Mouse (Mus musculus) adrenal gland (tissue): Measurements from ENCODE around the gene Tatdn3.

Experiments
- intact Hi-C: fragments of 180-260 bp; cut with DNase I; formaldehyde crosslinking; loops from one replicate; pipeline ENCODE4 v1.15.1; 2025

The Tatdn3 gene

GRCm38 (mm10) chr1:191083230-191083629 is 20.5 kb upstream of the Tatdn3 start:
- intact Hi-C loops = loop anchor here (10.0 kb wide), 1 partner anchor 192 kb away; no protein-coding TSS in a partner anchor

GRCm38 (mm10) chr1:191075199-191075883 is 12.6 kb upstream of the Tatdn3 start:
- intact Hi-C loops = loop anchor here (2.0 to 5.0 kb wide), 2 partner anchors 73 to 131 kb away; no protein-coding TSS in a partner anchor

- intact Hi-C loops = no loop called here
These were observed 10.8 kb upstream of the Tatdn3 start for GRCm38 (mm10) chr1:191073486-191073885.

GRCm38 (mm10) chr1:191073001-191073400 is 10.3 kb upstream of the Tatdn3 start:
- intact Hi-C loops = no loop called here

GRCm38 (mm10) chr1:191072329-191072913 is 9.7 kb upstream of the Tatdn3 start:
- intact Hi-C loops = no loop called here

- intact Hi-C loops = no loop called here
These were observed 8.9 kb upstream of the Tatdn3 start for GRCm38 (mm10) chr1:191071613-191072012.

- intact Hi-C loops = no loop called here
These were observed 7.5 kb upstream of the Tatdn3 start for GRCm38 (mm10) chr1:191070259-191070658.

- intact Hi-C loops = no loop called here
These were observed 5.6 kb upstream of the Tatdn3 start for GRCm38 (mm10) chr1:191068377-191068776.

GRCm38 (mm10) chr1:191065188-191065587 is 2.5 kb upstream of the Tatdn3 start:
- intact Hi-C loops = no loop called here

GRCm38 (mm10) chr1:191064535-191064934 is 1.8 kb upstream of the Tatdn3 start:
- intact Hi-C loops = no loop called here

- intact Hi-C loops = no loop called here
These were observed 968 bp upstream of the Tatdn3 start for GRCm38 (mm10) chr1:191063700-191064099.

GRCm38 (mm10) chr1:191062241-191062780 is 421 bp downstream of the Tatdn3 start:
- intact Hi-C loops = no loop called here

GRCm38 (mm10) chr1:191057461-191057860 is 5.3 kb downstream of the Tatdn3 start:
- intact Hi-C loops = no loop called here

GRCm38 (mm10) chr1:191055533-191055873 is 7.2 kb downstream of the Tatdn3 start:
- intact Hi-C loops = no loop called here

GRCm38 (mm10) chr1:191054870-191055532 is 7.7 kb downstream of the Tatdn3 start:
- intact Hi-C loops = no loop called here

- intact Hi-C loops = no loop called here
These were observed 9.2 kb downstream of the Tatdn3 start for GRCm38 (mm10) chr1:191053555-191053954.

- intact Hi-C loops = no loop called here
These were observed 16.4 kb downstream of the Tatdn3 start for GRCm38 (mm10) chr1:191046231-191046824.

GRCm38 (mm10) chr1:191045264-191045663 is 17.5 kb downstream of the Tatdn3 start:
- intact Hi-C loops = no loop called here

- intact Hi-C loops = no loop called here
These were observed 20.0 kb downstream of the Tatdn3 start for GRCm38 (mm10) chr1:191042688-191043087.

GRCm38 (mm10) chr1:191042106-191042505 is 20.6 kb downstream of the Tatdn3 start:
- intact Hi-C loops = no loop called here

GRCm38 (mm10) chr1:191041352-191041751 is 21.4 kb downstream of the Tatdn3 start:
- intact Hi-C loops = no loop called here

GRCm38 (mm10) chr1:191037999-191038398 is 24.7 kb downstream of the Tatdn3 start:
- intact Hi-C loops = no loop called here
